Mouse (Mus musculus): ENCODE measurements around the gene Nol9.
A peak's percentile ranks its signal among the peaks of the same experiment; 100 is the strongest.

Nol9 gene

DNA sequence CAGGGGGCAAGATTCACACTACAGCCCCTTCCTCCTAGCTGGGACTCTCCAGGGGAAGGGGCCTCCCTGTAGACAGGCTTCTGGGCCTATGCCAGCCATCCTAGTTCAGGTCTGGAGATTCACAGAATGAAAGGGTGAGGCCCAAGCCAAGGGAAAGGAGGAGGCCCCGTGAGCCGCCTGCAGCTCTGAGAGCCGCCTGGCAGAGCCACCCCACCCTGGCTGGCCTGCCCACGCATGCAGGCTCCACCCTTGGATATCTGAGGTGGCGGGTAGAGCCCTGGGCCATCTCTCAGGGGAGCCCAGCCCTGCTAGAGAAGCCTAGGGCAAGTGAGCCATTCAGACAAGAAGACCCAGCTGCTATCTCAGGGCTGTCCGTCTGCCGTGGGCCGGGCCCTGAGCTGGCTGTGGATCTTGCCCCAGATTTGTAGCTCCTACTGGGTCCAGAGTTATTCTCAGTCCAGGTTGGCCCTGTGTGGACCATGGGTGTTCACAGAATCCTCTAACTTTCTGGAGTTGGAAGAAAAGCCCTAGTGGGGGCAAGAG lies 53.7 kb downstream of the Nol9 start:
- peak in 1 of 2 experiments; percentile 52 for DNase-seq (ENCODE audit: low spot score in 2 of 2)

DNA sequence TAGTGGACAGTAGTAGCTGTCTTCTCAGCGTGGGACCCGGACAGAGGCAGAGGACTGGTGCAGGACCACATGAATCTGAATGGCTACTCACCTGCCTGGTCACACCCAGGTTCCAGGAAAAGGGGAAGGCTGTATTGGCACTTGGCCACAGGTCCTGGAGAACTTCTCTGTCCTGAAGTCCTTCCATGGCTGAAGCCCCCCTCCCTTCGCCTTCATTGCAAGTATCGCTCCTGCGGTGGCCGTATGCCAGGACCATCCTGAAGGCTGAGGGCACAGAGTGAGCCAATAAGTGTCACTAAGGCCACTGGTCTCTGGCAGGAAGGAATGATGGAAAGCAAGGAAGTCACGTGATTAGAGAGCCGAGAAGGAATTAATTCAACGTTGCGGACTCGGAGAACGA lies 55.1 kb downstream of the Nol9 start:
- DNase-seq (ENCODE audit: low spot score in 2 of 2), result no peak

DNA sequence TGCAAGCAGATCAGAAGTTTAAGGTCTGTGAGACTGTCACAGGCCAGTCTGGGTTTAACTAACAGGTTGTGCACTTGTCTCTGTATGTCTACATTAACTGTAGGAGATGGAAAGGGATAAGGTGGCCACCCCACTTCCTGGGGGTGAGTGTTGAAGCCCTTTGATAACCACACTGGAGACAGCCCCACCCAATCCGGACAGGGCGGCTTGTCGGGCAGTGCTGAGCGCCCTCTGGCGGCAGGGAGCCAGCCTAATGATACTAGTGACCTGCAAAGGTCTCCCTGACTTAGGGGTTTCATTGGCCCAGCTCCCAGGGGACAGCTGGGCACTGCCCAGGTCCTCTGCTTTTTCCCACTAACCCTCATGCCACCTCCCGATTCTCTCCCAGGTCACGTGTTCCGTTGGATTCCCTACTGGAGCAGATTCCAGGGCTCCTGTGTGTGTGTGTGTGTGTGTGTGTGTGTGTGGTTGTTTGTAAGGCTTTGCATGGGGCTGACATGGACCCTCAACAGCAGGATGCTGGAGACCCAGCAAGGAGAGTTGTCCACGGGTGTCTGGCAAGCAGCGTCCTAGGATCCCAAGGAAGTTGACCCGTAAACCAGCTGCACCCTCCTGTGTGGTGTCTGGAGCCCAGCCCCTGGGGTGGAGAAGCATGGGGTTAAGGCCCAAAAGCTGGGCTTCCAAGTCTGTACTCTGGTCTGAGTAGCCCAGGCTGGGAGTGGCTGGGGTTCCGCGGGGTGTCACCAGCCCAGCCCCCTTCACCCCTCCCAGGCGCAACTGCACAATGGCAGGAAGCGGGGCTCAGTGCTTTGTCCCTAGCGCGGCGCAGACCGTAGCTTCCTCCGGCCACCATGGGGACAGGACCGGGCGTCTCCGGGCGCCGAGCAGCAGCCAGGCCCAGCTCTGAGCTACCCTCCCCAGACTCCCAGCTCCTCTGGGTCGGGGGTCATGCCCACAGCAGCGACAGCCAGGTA lies 57.1 kb downstream of the Nol9 start:
- peak; percentile 56 to 67 for DNase-seq (ENCODE audit: low spot score in 2 of 2)

DNA sequence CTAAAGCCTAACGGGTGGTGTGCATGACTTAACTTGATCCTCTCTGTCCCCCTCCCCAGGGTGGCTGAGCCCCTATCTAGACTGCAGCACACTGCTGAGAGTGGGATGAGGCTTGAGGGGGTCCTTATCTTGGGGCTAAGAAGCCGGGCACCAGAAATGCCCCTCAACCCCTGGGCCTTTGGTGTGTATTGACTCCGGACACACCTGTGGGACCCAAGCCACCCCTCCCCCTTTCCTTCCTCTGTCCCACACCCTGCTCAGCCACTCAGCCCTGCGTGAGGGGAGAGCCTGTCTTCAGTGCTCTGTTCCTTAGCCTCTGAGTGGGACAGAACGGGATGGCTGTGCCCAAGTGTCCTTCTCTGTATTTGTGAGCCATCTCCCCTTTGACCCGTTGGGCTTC lies 57.8 kb downstream of the Nol9 start:
- no peak for DNase-seq (ENCODE audit: low spot score in 2 of 2)

DNA sequence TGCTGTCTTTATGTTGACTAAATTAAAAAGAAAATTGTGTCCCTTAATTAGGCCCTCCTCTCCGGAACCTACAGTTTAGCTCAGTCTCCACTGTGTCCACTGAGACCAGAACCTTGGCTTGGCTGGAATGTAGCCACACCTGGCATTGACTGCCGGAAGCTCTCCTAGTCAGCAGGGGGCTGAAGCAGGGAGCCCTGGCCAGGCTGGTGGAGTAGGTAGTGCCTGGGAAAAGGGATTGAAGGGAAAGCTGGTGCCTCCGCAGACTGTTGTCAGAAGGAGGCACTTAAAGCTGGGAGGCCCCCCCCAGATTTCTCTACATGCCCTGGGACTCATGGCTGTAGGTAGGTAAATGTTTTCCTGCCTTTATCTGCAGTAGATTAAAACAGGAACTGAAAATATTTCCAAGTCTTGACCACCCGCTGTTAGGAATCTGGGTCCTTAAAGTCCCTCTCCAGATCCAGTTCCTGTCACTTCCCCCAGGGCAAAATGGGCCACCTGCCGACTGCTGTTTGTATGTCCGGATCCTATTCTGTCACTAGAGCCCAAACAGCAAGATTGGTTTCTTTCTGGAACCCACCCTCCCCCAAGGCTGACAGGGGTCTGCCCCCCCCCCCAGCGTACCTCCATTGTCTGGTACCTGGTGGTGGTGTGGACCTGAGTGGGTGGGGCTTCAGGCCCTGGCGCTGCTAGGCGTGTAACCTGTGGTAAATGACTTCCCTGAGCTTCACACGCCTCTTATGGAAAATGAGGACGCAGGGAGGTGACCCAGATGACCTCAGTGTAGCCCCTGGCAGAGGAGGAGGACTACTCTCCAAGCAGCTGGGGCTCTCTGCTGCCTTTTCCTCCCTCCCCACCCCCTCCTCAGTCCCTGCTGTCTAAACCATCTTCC lies 59.0 kb downstream of the Nol9 start:
- DNase-seq (ENCODE audit: low spot score in 2 of 2), result no peak

DNA sequence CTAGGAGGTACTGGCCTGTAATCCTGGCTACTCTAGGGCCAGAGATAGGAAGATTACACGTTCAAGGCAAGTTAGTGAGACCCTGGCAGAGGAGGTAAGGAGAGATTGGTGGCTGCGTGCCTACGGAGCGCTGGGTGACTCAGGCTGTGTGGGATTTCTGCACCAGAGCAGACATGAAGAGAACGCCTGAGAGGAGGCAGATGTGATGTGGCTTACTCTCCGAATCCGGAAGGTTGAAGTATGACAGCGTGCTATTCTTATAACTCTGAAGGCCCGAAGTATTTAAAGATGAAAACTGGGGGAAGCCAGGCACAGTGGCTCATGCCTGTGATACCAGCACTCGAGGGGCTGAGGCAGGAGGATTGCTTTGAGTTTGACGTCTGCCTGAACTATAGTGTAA lies 61.4 kb downstream of the Nol9 start:
- no peak for DNase-seq (ENCODE audit: low spot score in 2 of 2)

DNA sequence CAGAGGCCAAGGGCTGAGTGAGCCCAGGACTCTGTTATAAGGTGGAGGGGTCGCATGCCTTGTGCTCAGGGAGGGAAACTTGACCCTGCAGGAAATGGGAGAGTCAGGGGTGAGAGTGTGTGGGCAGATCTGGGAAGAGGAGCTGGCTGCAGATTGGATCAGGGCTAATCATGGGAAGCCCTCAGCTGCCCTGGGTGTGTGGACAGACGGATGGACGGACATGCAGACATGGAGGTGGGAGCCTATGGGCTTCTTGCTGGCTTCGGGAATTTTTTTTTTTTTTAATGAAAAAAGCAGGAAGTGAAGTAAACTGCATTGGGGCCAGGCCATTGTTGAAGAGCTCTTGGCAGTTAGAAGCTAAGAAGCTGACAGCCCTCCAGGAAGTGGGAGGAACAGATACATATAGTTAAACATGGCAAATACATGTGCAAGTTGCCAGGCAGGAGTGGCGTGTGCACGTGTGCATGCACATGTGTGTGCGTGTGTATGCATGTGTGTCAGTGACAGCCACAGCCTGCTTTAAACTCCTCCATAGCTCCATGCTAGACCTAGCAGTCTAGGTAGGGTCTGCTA lies 62.0 kb downstream of the Nol9 start:
- DNase-seq (ENCODE audit: low spot score in 2 of 2), result no peak

DNA sequence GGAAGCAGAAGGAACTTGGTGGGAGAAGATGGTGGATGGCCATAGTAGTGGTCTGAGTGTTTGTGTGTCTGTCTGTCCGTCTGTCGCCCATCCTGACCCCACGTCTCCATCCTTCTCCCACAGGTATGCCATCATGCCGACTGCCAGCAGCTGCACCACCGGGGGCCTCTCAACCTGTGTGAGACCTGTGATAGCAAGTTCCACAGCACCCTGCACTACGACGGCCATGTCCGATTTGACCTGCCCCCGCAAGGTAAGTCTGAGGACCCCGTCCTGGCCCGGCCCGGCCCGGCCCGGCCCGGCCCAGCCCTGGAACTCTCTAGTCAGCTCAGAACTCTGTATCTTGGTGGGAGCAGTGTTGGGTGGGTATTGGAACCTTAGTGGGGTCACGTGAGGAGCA lies 62.8 kb downstream of the Nol9 start:
- no peak for DNase-seq (ENCODE audit: low spot score in 2 of 2)

DNA sequence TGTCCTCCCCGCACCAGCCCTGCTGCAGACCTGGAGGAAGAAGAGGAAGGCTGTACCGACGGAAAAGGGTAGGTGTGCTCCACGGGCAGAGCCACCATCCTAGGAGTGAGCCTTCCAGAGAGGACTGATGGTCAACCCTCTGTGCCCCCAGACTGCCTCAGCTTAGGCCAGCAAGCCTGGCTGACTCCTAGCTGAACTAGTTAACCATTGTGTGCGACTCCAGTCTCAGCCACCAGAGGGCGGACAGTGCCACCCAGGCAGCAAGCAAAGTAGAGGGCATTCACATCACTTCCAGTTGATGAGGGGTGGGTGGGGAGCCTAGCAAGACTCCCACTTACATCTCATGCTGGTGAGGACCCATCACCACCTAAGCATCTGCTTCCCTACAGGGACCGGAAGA lies 63.9 kb downstream of the Nol9 start:
- DNase-seq (ENCODE audit: low spot score in 2 of 2), result peak; percentile 52 to 75

DNA sequence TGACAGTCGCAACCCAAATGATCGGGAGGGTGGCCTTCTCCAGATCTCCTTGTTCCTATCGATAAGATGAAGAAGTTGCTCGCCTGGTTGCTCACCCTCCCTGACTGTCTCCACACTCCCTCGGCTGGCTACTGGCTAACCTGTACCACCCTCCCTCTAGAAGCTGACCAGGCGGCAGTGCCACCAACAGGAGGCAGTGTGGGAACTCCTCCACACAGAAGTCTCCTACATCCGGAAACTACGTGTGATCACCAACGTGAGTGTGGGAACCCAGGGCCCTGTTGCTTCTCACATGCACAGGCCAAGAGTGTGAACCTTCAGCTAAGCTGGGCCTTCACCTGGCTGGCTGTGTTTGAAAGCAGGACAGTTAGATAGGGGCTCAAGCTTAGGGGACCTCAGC lies 67.6 kb downstream of the Nol9 start:
- no peak for DNase-seq (ENCODE audit: low spot score in 2 of 2)

DNA sequence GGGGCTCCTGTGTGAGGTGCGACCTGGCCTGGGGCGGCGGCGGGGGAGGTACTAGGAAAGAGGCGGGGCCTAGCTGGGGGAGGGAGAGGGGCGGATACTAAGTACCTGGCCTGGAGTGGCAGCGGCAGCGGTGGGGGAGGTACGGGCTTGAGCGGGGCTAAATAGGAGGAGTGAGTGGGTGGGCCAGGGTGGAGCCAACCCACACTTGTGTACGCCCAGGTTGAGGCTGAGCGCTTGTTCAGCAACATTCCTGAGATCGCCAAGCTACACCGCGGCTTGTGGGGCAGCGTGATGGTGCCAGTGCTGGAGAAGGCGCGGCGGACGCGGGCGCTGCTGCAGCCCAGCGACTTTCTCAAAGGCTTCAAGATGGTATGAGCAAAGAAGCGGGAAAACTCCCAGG lies 68.4 kb downstream of the Nol9 start:
- peak; percentile 67 to 85 for DNase-seq (ENCODE audit: low spot score in 2 of 2)

DNA sequence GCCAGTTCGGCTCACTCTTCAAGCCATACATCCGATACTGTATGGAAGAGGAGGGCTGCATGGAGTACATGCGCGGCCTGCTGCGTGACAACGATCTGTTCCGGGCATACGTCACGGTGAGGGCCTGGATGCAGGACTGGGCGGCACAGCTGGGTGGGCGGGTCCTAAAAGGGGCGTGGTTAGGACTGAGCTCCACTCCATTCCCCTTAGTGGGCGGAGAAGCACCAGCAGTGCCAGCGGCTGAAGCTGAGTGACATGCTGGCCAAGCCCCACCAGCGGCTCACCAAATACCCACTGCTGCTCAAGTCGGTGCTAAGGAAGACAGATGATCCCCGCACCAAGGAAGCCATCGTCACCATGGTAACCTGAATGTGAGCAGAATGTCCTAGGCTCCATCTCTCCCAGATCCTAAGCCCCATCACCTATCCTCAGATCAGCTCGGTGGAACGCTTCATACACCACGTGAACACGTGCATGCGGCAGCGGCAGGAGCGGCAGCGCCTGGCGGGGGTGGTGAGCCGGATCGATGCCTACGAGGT lies 68.9 kb downstream of the Nol9 start:
- peak; percentile 76 to 80 for DNase-seq (ENCODE audit: low spot score in 2 of 2)

DNA sequence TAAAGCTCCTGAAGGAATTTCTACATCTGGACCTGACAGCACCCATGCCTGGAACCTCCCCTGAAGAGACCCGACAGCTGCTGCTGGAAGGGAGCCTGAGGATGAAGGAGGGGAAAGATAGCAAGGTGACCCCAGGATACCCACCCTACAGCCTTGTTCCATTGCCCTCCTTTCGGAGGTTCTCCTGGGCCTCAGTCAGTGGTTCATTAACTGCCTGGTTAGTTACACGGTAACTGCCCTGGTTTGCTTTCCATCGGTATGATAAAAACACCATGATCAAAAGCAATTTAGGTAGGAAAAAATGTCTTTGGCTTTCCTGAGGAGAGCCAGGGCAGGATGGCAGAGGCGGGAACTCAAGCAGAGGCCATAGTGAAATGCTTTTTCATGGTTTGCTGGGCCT lies 69.6 kb downstream of the Nol9 start:
- no peak for DNase-seq (ENCODE audit: low spot score in 2 of 2)

DNA sequence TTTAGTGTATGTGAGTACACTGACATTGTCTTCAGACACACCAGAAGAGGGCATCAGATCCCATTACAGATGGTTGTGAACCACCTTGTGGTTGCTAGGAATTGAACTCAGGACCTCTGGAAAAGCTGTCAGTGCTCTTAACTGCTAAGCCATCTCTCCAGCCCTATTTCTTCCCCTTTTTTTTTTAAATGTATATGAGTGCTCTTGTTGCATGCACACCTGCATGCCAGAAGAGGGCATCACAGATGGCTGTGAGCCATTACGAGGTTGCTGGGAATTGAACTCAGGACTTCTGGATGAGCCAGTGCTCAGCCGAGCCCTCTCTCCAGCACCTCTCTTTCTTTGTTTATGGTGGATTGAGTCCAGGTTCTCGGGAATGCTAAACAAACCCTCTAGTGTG lies 70.4 kb downstream of the Nol9 start:
- DNase-seq (ENCODE audit: low spot score in 2 of 2), result no peak

DNA sequence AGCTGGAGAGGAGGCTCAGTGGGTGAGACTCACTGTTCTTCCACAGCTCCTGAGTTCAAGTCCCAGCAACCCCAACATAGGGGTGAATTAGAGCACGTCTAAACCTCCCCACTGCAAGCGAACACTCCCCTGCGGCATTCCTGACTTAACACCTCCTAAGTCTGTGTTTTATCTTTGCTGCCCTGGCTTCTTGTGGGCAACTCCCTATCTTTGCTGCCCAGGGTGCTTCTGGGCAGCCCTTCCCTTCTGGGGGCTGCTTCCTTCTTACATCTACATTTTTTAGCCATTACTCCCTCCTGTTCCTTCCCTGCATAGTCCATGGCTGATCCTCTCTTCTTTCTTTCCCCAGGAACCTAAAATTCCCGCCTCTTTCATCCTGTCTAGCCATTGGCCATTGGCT lies 71.6 kb downstream of the Nol9 start:
- DNase-seq (ENCODE audit: low spot score in 2 of 2), result no peak

Data from urinary bladder, adult 18-20 months (tissue).